16 mouse cellular contexts compared by ENCODE assay signal in the genomic region with DNA sequence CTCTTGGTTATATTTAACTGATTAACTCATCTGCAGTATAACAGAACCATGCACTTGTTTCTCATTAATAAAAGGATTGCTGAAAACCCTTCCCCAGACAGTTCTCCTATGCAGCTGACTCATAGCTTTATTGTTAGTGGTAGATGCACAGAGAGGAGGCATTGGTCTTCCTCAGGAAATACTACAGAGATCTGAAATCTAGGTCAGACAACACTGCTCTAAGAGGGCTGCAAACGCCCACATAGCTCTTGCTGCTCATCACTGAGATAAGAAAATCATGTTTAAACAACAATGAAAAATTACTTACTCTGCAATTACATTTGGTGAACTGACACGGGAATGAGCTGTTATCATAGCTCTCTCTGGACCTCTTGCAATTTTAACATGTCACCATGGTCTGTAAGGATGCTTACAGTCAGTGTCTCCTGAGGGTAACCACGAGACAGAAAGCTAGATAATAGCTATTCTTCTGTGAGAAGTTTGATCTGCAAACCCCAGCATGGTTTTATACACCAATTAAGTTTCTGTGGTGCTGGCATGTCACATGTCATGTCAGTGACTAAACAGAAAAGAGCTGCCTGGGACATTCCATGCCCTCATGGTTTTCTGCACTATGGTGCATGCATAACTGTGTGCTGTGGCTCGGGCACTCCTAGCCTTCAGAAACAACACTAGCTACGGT.
A peak's percentile ranks its signal among the peaks of the same experiment; 100 is the strongest.
DNase-seq lines count a peak whose midpoint lies in the region; ATAC-seq and TF ChIP-seq lines count a peak whose summit lies in the region.
"Had no signal": no experiment of that assay in that cellular context is flagged by ENCODE, and none has a peak within 500 bp of the region (broad histone marks: within the 10 kb centered on the region; RNA-seq: fewer than 3 reads in every experiment).

No protein-coding gene starts in this region.

- no peaks in the 10 kb centered on the region for H3K27me3 ChIP-seq in hindbrain, embryonic 13.5 days
- no peaks in the 10 kb centered on the region for H3K27me3 ChIP-seq in hindbrain, embryonic 12.5 days
- no peaks in the 10 kb centered on the region for H3K27me3 ChIP-seq in thymus, adult 2 months (ENCODE audit: control insufficient read depth, insufficient read depth, low read length)
- H3K27me3 ChIP-seq: limb, embryonic 12.5 days; liver, embryonic 15.5 days had no signal

- 0 out of 2 replicates have a peak overlapping the region, but pooled peaks have one; percentile 8 for H3K27ac ChIP-seq in hindbrain, embryonic 13.5 days
- no peak overlapping the region for H3K27ac ChIP-seq in hindbrain, embryonic 12.5 days
- peak overlapping the region; percentile 81 for H3K27ac ChIP-seq in thymus, adult 2 months (ENCODE audit: control insufficient read depth, insufficient read depth, low read length)
- H3K27ac ChIP-seq: gastrocnemius, adult 2 months; limb, embryonic 12.5 days; liver, embryonic 15.5 days had no signal

- H3K4me3 ChIP-seq in hindbrain, embryonic 13.5 days = no peak overlapping the region
- no peak overlapping the region for H3K4me3 ChIP-seq in hindbrain, embryonic 12.5 days
- H3K4me3 ChIP-seq in thymus, adult 2 months (ENCODE audit: control insufficient read depth, insufficient read depth, low read length) = no peak overlapping the region
- H3K4me3 ChIP-seq: gastrocnemius, adult 2 months; limb, embryonic 12.5 days; liver, embryonic 15.5 days had no signal

- H3K4me1 ChIP-seq in hindbrain, embryonic 13.5 days (replicated peaks) = peaks cover 7% of the 10 kb centered on the region
- H3K4me1 ChIP-seq in hindbrain, embryonic 12.5 days = no peaks in the 10 kb centered on the region
- H3K4me1 ChIP-seq in thymus, adult 2 months (replicated peaks; ENCODE audit: control insufficient read depth, insufficient read depth, low read length) = peaks cover 9% of the 10 kb centered on the region
- H3K4me1 ChIP-seq: limb, embryonic 12.5 days; liver, embryonic 15.5 days had no signal

- 0 out of 2 replicates have a peak, but pooled peaks cover 8% of the 10 kb centered on the region for H3K36me3 ChIP-seq in hindbrain, embryonic 13.5 days
- peaks cover 11% of the 10 kb centered on the region; the same call in 1 of the 2 replicates for H3K36me3 ChIP-seq in hindbrain, embryonic 12.5 days
- H3K36me3 ChIP-seq in thymus, adult 2 months (ENCODE audit: control insufficient read depth, insufficient read depth, low read length) = no peaks in the 10 kb centered on the region
- H3K36me3 ChIP-seq: liver, embryonic 15.5 days had no signal

- H3K9me3 ChIP-seq in hindbrain, embryonic 13.5 days = no peaks in the 10 kb centered on the region
- H3K9me3 ChIP-seq in hindbrain, embryonic 12.5 days (replicated peaks) = no peaks in the 10 kb centered on the region
- H3K9me3 ChIP-seq: limb, embryonic 12.5 days; liver, embryonic 15.5 days had no signal

- ATAC-seq in hindbrain, embryonic 13.5 days (ENCODE audit: low FRiP score) = no peak
- ATAC-seq in hindbrain, embryonic 12.5 days (ENCODE audit: low FRiP score) = no peak
- peak; percentile 89 for ATAC-seq in inflammation-experienced regulatory T-cells, adult 6 months

- WGBS in hindbrain, embryonic 13.5 days = 48% methylated on average over 5 of the region's 5 CpGs
- 70% methylated on average over 5 of the region's 5 CpGs for WGBS in hindbrain, embryonic 12.5 days
- WGBS in thymus, adult 2 months = 56% methylated on average over 5 of the region's 5 CpGs

- TF ChIP-seq POLR2A in thymus, adult 2 months (IDR thresholded peaks at IDR 0.05; ENCODE audit: control insufficient read depth, extremely low read depth, insufficient read depth, low read length, poor library complexity) = no peak

- TF ChIP-seq CTCF in thymus, adult 2 months (IDR thresholded peaks at IDR 0.05; ENCODE audit: borderline replicate concordance, control insufficient read depth, extremely low read depth, insufficient read depth, low read length, poor library complexity) = no peak

- H3K9ac ChIP-seq in hindbrain, embryonic 13.5 days = no peak overlapping the region
- no peak overlapping the region for H3K9ac ChIP-seq in hindbrain, embryonic 12.5 days
- H3K9ac ChIP-seq: limb, embryonic 12.5 days; liver, embryonic 15.5 days had no signal

- H3K4me2 ChIP-seq in hindbrain, embryonic 13.5 days = no peak overlapping the region
- H3K4me2 ChIP-seq in hindbrain, embryonic 12.5 days (replicated peaks) = no peak overlapping the region
- H3K4me2 ChIP-seq: limb, embryonic 12.5 days; liver, embryonic 15.5 days had no signal

- DNase-seq in thymus, adult 2 months = peak; percentile 21
- no peak for DNase-seq in thymus, adult 18-20 months
- DNase-seq in urinary bladder, adult 2 months (ENCODE audit: low spot score) = no peak
- DNase-seq in lung, postnatal 4 days = no peak
- no peak for DNase-seq in T-cell, adult 2 months (ENCODE audit: low spot score)
- DNase-seq: adrenal gland, adult 8-10 months; gastrocnemius, adult 2 months; heart, adult 18-20 months; heart, postnatal 14 days; kidney, adult 11 months; kidney, postnatal 36 days had no signal
